Mouse (Mus musculus) limb, embryonic 10.5 days (tissue): ENCODE results near the gene Mbd3. TPM values are rescaled to one million over a fixed set of nuclear protein-coding genes. Genes with fewer than 3 reads are reported as not detected.

Experiments used
- DNase-seq: peaks from one replicate; pipeline ENCODE4 v3.0.0-alpha.2; 2017; ENCODE audit warnings: low spot score
- H3K27ac ChIP-seq: fragments of 300-500 bp; sonication (generic); 2 replicates; pipeline ENCODE4 v1.5.1; 2016; ENCODE audit warnings: mild to moderate bottlenecking
- H3K27me3 ChIP-seq: fragments of 300-500 bp; sonication (generic); 2 replicates; pipeline ENCODE4 v1.6.1; 2016; ENCODE audit warnings: low read depth, mild to moderate bottlenecking; ENCODE audit not compliant: poor library complexity, severe bottlenecking
- H3K36me3 ChIP-seq: fragments of 300-500 bp; sonication (generic); 2 replicates; pipeline ENCODE4 v1.6.1; 2016; ENCODE audit warnings: mild to moderate bottlenecking, moderate library complexity
- H3K4me1 ChIP-seq: fragments of 300-500 bp; sonication (generic); 2 replicates; pipeline ENCODE4 v1.6.1; 2016
- H3K4me3 ChIP-seq: fragments of 300-500 bp; sonication (generic); 2 replicates; pipeline ENCODE4 v1.5.1; 2016; ENCODE audit warnings: mild to moderate bottlenecking, moderate library complexity
- H3K9me3 ChIP-seq: fragments of 300-500 bp; sonication (generic); replicated peaks from 2 replicates; pipeline ENCODE4 v1.6.1; 2016; ENCODE audit warnings: mild to moderate bottlenecking
- WGBS: fragments of 180-500 bp; shearing (Covaris S2); methylation state at CpG from one replicate; pipeline ENCODE4 v1.1.7; 2016; 5-methylcytosine and 5-hydroxymethylcytosine counted together
- polyA plus RNA-seq: library from polyadenylated mRNA; unstranded; fragments of >200 nt; fragmentation: Nextera tagmentation; extraction: Ambion mirVana; gene quantifications from 2 replicates; pipeline ENCODE4 v1.2.1, GENCODE M21; 2016

The Mbd3 gene
- polyA plus RNA-seq = 453 and 469 TPM in 2 replicates

- H3K36me3 ChIP-seq = peaks cover 76% of the 10 kb centered on the region
These were observed at the start of gene Mbd3 for GRCm38 (mm10) chr10:80399191-80399972. Mbd3 (minus strand) TSS chr10:80399550.

GRCm38 (mm10) chr10:80445898-80446601 is 46.7 kb upstream of the Mbd3 start:
- peaks cover 10% of the 10 kb centered on the region for H3K4me1 ChIP-seq
- peaks cover 63% of the 10 kb centered on the region for H3K27me3 ChIP-seq
- DNase-seq = peak; percentile 89
- WGBS = 8% methylated on average over 26 of the region's 26 CpGs
- peak overlapping the region; percentile 12; the same call in 1 of the 2 replicates for H3K4me3 ChIP-seq
- no peaks in the 10 kb centered on the region for H3K36me3 ChIP-seq
- H3K27ac ChIP-seq = no peak overlapping the region
- no peaks in the 10 kb centered on the region for H3K9me3 ChIP-seq

More at GRCm38 (mm10) chr10:80399191-80399972, at the start of gene Mbd3:
- under 1% methylated on average over 82 of the region's 82 CpGs for WGBS
- Histone ChIP-seq H3K27me3 (no peaks in the 10 kb centered on the region), H3K9me3 (no peaks in the 10 kb centered on the region), H3K4me3 (peak within 1 kb of the TSS; percentile 88), H3K4me1 (peaks cover 47% of the 10 kb centered on the region), H3K27ac (peak within 1 kb of the TSS; percentile 100)
- peak; percentile 99 for DNase-seq

- H3K36me3 ChIP-seq = no peaks in the 10 kb centered on the region
- peaks cover 5% of the 10 kb centered on the region for H3K4me1 ChIP-seq
- peaks cover 56% of the 10 kb centered on the region for H3K27me3 ChIP-seq
- no peak overlapping the region for H3K27ac ChIP-seq
- no peak for DNase-seq
- no peaks in the 10 kb centered on the region for H3K9me3 ChIP-seq
- H3K4me3 ChIP-seq = no peak overlapping the region
- WGBS = 29% methylated on average over 1 of the region's 1 CpGs
These were observed 45.7 kb upstream of the Mbd3 start for GRCm38 (mm10) chr10:80445052-80445451.

- Histone ChIP-seq H3K27me3 (peaks cover 56% of the 10 kb centered on the region), H3K9me3 (no peaks in the 10 kb centered on the region), H3K4me3 (no peak overlapping the region), H3K27ac (no peak overlapping the region), H3K36me3 (no peaks in the 10 kb centered on the region), H3K4me1 (peaks cover 5% of the 10 kb centered on the region)
- DNase-seq = no peak
- 54% methylated on average over 5 of the region's 5 CpGs for WGBS
These were observed 45.1 kb upstream of the Mbd3 start for GRCm38 (mm10) chr10:80444339-80445045.

- Histone ChIP-seq H3K27me3 (peaks cover 50% of the 10 kb centered on the region), H3K27ac (no peak overlapping the region), H3K4me1 (peaks cover 5% of the 10 kb centered on the region), H3K4me3 (no peak overlapping the region), H3K36me3 (no peaks in the 10 kb centered on the region), H3K9me3 (no peaks in the 10 kb centered on the region)
- no peak for DNase-seq
- 86% methylated on average over 7 of the region's 8 CpGs for WGBS
These were observed 44.4 kb upstream of the Mbd3 start for GRCm38 (mm10) chr10:80443575-80444278.

- no peak overlapping the region for H3K27ac ChIP-seq
- no peaks in the 10 kb centered on the region for H3K9me3 ChIP-seq
- WGBS = 56% methylated on average over 2 of the region's 2 CpGs
- no peak overlapping the region for H3K4me3 ChIP-seq
- no peaks in the 10 kb centered on the region for H3K36me3 ChIP-seq
- H3K4me1 ChIP-seq = peaks cover 8% of the 10 kb centered on the region
- H3K27me3 ChIP-seq = peaks cover 46% of the 10 kb centered on the region
- DNase-seq = no peak
These were observed 43.6 kb upstream of the Mbd3 start for GRCm38 (mm10) chr10:80442989-80443388.

- H3K4me1 ChIP-seq = peaks cover 9% of the 10 kb centered on the region
- WGBS = 61% methylated on average over 8 of the region's 8 CpGs
- H3K27me3 ChIP-seq = peaks cover 41% of the 10 kb centered on the region
- DNase-seq = no peak
- no peaks in the 10 kb centered on the region for H3K36me3 ChIP-seq
- no peak overlapping the region for H3K27ac ChIP-seq
- no peak overlapping the region for H3K4me3 ChIP-seq
- H3K9me3 ChIP-seq = no peaks in the 10 kb centered on the region
These were observed 42.2 kb upstream of the Mbd3 start for GRCm38 (mm10) chr10:80441598-80441997.

GRCm38 (mm10) chr10:80440031-80440430 is 40.7 kb upstream of the Mbd3 start:
- DNase-seq = no peak
- Histone ChIP-seq H3K36me3 (no peaks in the 10 kb centered on the region), H3K4me3 (no peak overlapping the region), H3K27me3 (peaks cover 25% of the 10 kb centered on the region), H3K4me1 (peaks cover 18% of the 10 kb centered on the region), H3K27ac (no peak overlapping the region), H3K9me3 (no peaks in the 10 kb centered on the region)

- 67% methylated on average over 4 of the region's 4 CpGs for WGBS
- DNase-seq = no peak
- H3K27me3 ChIP-seq = peaks cover 10% of the 10 kb centered on the region
- no peak overlapping the region for H3K4me3 ChIP-seq
- H3K9me3 ChIP-seq = no peaks in the 10 kb centered on the region
- H3K4me1 ChIP-seq = peaks cover 18% of the 10 kb centered on the region
- 0 out of 2 replicates have a peak, but pooled peaks cover 1% of the 10 kb centered on the region for H3K36me3 ChIP-seq
- no peak overlapping the region for H3K27ac ChIP-seq
These were observed 38.6 kb upstream of the Mbd3 start for GRCm38 (mm10) chr10:80437973-80438372.

GRCm38 (mm10) chr10:80436276-80436675 is 36.9 kb upstream of the Mbd3 start:
- peaks cover 6% of the 10 kb centered on the region for H3K36me3 ChIP-seq
- peaks cover 27% of the 10 kb centered on the region for H3K4me1 ChIP-seq
- H3K9me3 ChIP-seq = no peaks in the 10 kb centered on the region
- H3K27ac ChIP-seq = 0 out of 2 replicates have a peak overlapping the region, but pooled peaks have one; percentile 27
- H3K4me3 ChIP-seq = peak overlapping the region; percentile 9; the same call in 1 of the 2 replicates
- H3K27me3 ChIP-seq = peaks cover 9% of the 10 kb centered on the region
- DNase-seq = no peak
- 14% methylated on average over 9 of the region's 9 CpGs for WGBS

GRCm38 (mm10) chr10:80435764-80436163 is 36.4 kb upstream of the Mbd3 start:
- no peak for DNase-seq
- WGBS = 56% methylated on average over 7 of the region's 7 CpGs

GRCm38 (mm10) chr10:80434823-80435222 is 35.5 kb upstream of the Mbd3 start:
- Histone ChIP-seq H3K4me3 (peak overlapping the region; percentile 99; the same call in 1 of the 2 replicates), H3K9me3 (no peaks in the 10 kb centered on the region), H3K4me1 (peaks cover 40% of the 10 kb centered on the region), H3K36me3 (peaks cover 21% of the 10 kb centered on the region), H3K27ac (peak overlapping the region; percentile 98), H3K27me3 (peaks cover 9% of the 10 kb centered on the region)
- no peak for DNase-seq
- 80% methylated on average over 3 of the region's 3 CpGs for WGBS

More at GRCm38 (mm10) chr10:80435764-80436163, 36.4 kb upstream of the Mbd3 start:
- Histone ChIP-seq H3K27ac (peak overlapping the region; percentile 27; the same call in 1 of the 2 replicates), H3K27me3 (peaks cover 9% of the 10 kb centered on the region), H3K4me1 (peaks cover 32% of the 10 kb centered on the region), H3K4me3 (no peak overlapping the region; the same call in 1 of the 2 replicates), H3K9me3 (no peaks in the 10 kb centered on the region), H3K36me3 (peaks cover 11% of the 10 kb centered on the region)
